Mouse (Mus musculus) small intestine, adult 2 months (tissue): Measurements from ENCODE around the gene Slc5a2. TPM values are rescaled to one million over a fixed set of nuclear protein-coding genes. Genes with fewer than 3 reads are reported as not detected.

Source experiments
- H3K27ac ChIP-seq: fragments of 200-500 bp; 2 replicates; pipeline ENCODE4 v1.5.1; 2012; ENCODE audit warnings: low read depth, low read length, control low read depth, inconsistent platforms; ENCODE audit not compliant: insufficient read depth
- H3K27me3 ChIP-seq: fragments of 200-500 bp; 2 replicates; pipeline ENCODE4 v1.6.1; 2012; ENCODE audit warnings: mild to moderate bottlenecking, moderate library complexity, low read length, inconsistent platforms; ENCODE audit not compliant: control insufficient read depth, insufficient read depth
- H3K36me3 ChIP-seq: fragments of 200-500 bp; 2 replicates; pipeline ENCODE4 v1.6.1; 2012; ENCODE audit warnings: mild to moderate bottlenecking, low read length, control low read depth, inconsistent platforms; ENCODE audit not compliant: control insufficient read depth, insufficient read depth
- H3K4me1 ChIP-seq: fragments of 200-500 bp; 2 replicates; pipeline ENCODE4 v1.6.1; 2012; ENCODE audit warnings: low read length, inconsistent platforms, mixed read lengths; ENCODE audit not compliant: control insufficient read depth, insufficient read depth, insufficient read length
- H3K4me3 ChIP-seq: fragments of 200-500 bp; 2 replicates; pipeline ENCODE4 v1.5.1; 2012; ENCODE audit warnings: low read depth, mild to moderate bottlenecking, control low read depth, inconsistent platforms, low read length, moderate library complexity
- CTCF ChIP-seq: fragments of 200-500 bp; IDR thresholded peaks from 2 replicates; pipeline ENCODE4 v1.5.1; 2012; ENCODE audit warnings: low read depth, mild to moderate bottlenecking, control low read depth, inconsistent platforms, low read length, moderate library complexity, mixed read lengths; ENCODE audit not compliant: insufficient replicate concordance, insufficient read length; ENCODE audit errors: extremely low read depth
- POLR2A ChIP-seq: fragments of 200-500 bp; IDR thresholded peaks from 2 replicates; pipeline ENCODE4 v1.6.1; 2012; ENCODE audit warnings: low read depth, mild to moderate bottlenecking, control low read depth, inconsistent platforms, low read length, moderate library complexity
- WGBS: fragments of 180-500 bp; shearing (Covaris S2); methylation state at CpG from one replicate; pipeline ENCODE4 v1.1.7; 2018; 5-methylcytosine and 5-hydroxymethylcytosine counted together
- polyA plus RNA-seq: library from polyadenylated mRNA; depleted of rRNA; stranded (reverse); fragments of >200 nt; gene quantifications from 2 replicates; pipeline ENCODE4 v1.2.3, GENCODE M21; 2012

Slc5a2 gene
- polyA plus RNA-seq, 1 experiment, result not detected

- Histone ChIP-seq H3K27me3 (0 out of 2 replicates have a peak, but pooled peaks cover 2% of the 10 kb centered on the region), H3K27ac (no peak overlapping the region), H3K4me1 (peaks cover 6% of the 10 kb centered on the region; the same call in 1 of the 2 replicates), H3K36me3 (peaks cover 16% of the 10 kb centered on the region; the same call in 1 of the 2 replicates), H3K4me3 (no peak overlapping the region)
- TF ChIP-seq CTCF, result no peak
- TF ChIP-seq POLR2A, result no peak
- 79% methylated on average over 7 of the region's 7 CpGs for WGBS
These were observed 2.4 kb downstream of the Slc5a2 start for GRCm38 (mm10) chr7:128267813-128268212.

GRCm38 (mm10) chr7:128270431-128270850 is 5.0 kb downstream of the Slc5a2 start:
- 32% methylated on average over 13 of the region's 13 CpGs for WGBS
- Histone ChIP-seq H3K27ac (no peak overlapping the region), H3K27me3 (0 out of 2 replicates have a peak, but pooled peaks cover 2% of the 10 kb centered on the region), H3K4me1 (peaks cover 6% of the 10 kb centered on the region; the same call in 1 of the 2 replicates), H3K36me3 (peaks cover 36% of the 10 kb centered on the region), H3K4me3 (no peak overlapping the region)
- TF ChIP-seq CTCF (no peak), POLR2A (no peak)

DNA sequence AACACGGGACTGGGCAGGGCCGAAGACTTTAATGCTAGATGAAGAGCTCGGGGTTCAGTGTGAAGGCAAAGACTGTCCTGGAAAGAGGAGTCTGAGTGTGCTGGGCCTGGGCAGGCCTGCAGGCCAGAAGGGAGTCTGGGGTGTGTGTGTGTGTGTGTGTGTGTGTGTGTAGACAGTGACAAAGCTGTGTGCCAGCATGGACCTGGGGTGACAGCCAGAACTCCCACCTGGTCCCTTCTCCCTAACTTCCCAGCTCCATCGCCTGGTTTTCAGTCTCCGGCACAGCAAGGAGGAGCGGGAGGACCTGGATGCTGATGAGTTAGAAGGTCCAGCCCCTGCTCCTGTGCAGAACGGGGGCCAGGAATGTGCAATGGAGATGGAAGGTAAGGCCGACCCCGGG is 6.0 kb downstream of the Slc5a2 start:
- Histone ChIP-seq H3K27ac (no peak overlapping the region), H3K27me3 (no peaks in the 10 kb centered on the region), H3K36me3 (peaks cover 44% of the 10 kb centered on the region), H3K4me3 (no peak overlapping the region), H3K4me1 (peaks cover 6% of the 10 kb centered on the region; the same call in 1 of the 2 replicates)
- TF ChIP-seq POLR2A (no peak), CTCF (no peak)
- WGBS, result 90% methylated on average over 9 of the region's 9 CpGs

GRCm38 (mm10) chr7:128276051-128276450 is 10.6 kb downstream of the Slc5a2 start:
- no peak for TF ChIP-seq POLR2A
- TF ChIP-seq CTCF, result no peak
- Histone ChIP-seq H3K27me3 (no peaks in the 10 kb centered on the region), H3K36me3 (peaks cover 69% of the 10 kb centered on the region), H3K4me3 (no peak overlapping the region), H3K4me1 (no peaks in the 10 kb centered on the region), H3K27ac (no peak overlapping the region)
- 92% methylated on average over 6 of the region's 6 CpGs for WGBS

DNA sequence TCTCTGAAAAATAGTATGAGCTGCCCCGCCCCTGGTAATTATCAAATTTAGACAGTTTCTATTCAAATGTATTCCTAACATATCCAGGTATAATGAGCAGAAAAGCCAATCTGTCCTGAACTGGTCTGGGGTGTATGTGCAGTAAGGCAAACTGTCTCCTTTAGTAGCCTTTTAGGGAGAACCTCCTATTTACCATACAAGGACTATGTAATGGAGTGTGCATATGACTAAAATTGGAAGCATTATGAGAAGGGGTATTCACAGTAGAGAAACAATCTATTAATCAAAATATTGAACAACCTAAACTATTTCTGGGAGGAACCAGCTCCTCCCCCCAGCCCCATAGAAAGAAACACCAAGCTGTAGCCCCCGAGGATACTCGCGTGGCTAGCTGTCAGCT is 14.3 kb downstream of the Slc5a2 start:
- Histone ChIP-seq H3K27me3 (no peaks in the 10 kb centered on the region), H3K4me3 (no peak overlapping the region), H3K27ac (no peak overlapping the region), H3K36me3 (peaks cover 40% of the 10 kb centered on the region), H3K4me1 (no peaks in the 10 kb centered on the region)
- no peak for TF ChIP-seq POLR2A
- no peak for TF ChIP-seq CTCF
- 95% methylated on average over 4 of the region's 4 CpGs for WGBS

DNA sequence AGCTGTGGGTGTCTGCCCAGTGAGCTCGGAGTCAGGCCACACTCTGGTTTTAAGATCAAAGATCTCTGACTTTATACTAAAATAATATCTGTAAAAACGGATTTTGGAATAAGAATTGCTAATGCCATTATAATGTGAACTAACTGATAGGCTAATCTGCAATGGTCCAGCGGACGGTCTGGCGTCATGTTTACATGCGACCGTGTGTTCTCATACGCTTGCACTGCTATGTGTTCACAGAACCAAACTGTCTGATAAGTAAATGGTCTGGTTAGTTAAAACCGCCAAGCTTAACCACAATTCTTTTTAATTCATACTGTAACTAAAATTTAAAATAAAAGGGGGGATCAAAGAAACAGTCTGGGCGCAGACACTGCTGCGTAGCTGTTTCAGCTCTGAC is 16.3 kb downstream of the Slc5a2 start:
- no peak overlapping the region for H3K27ac ChIP-seq
- no peaks in the 10 kb centered on the region for H3K4me1 ChIP-seq
- no peak overlapping the region for H3K4me3 ChIP-seq
- 94% methylated on average over 11 of the region's 11 CpGs for WGBS
- H3K27me3 ChIP-seq, result no peaks in the 10 kb centered on the region
- peaks cover 26% of the 10 kb centered on the region for H3K36me3 ChIP-seq
- TF ChIP-seq CTCF (no peak), POLR2A (no peak)

DNA sequence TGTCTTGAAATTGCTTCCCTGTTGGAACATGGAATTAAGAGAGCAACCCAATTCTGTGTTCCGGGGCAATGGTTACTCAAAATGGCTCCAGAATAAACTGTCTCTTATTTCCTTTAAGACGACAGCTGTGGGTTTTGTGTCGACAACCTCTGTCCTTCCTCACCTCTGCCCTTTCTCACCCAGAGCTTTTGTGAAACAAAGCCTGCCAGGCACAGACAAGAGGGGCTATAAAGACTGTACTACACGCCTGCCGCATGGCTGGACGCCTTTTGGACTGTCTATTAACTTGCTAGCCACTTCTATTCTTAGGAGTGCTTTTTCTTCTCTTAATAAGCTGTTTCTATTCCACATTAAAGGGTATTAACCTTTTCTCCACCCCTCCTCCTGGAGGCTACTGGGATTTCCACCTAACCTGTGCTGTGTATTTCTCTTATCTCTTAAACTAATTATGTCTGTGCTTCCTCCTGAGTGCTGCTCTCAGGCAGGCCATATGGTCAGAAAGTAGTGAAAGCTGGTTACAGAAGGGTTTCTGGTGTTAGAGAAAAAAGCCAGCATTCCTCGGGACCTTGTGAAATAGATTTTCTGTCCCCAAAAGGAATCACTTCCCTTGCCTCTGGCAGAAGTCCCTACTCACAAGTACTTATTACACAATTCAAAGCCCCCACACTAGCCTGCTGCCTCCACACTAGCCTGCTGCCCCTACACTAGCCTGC is 17.2 kb downstream of the Slc5a2 start:
- TF ChIP-seq POLR2A (no peak), CTCF (no peak)
- Histone ChIP-seq H3K4me1 (peaks cover 3% of the 10 kb centered on the region; the same call in 1 of the 2 replicates), H3K36me3 (peaks cover 27% of the 10 kb centered on the region), H3K27ac (peak overlapping the region; percentile 29; the same call in 1 of the 2 replicates), H3K4me3 (no peak overlapping the region), H3K27me3 (no peaks in the 10 kb centered on the region)
- 28% methylated on average over 7 of the region's 7 CpGs for whole genome bisulfite sequencing
